Comparison of ENCODE assay signal across 8 mouse cellular contexts in the genomic region with DNA sequence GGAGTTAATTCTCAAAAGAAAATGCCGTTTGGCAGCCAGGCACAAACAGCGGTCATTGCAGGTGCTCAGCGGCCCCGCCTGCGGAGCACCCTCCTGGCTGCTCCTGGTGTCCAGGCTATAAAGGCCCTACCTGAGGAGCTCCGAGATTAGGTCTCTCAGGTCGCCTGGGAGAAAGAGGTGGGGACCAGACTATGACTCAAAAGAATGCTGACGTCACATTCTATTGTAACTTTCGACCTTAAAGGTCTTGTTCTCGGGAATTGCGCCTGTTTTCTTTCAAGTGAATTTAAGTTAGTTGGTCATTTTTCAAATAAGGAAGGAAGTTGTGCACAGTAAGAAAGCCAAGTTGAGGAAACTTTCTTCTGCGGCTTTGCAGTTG. TPM values are rescaled to one million over a fixed set of nuclear protein-coding genes. Genes with fewer than 3 reads are reported as not detected.
DNase-seq lines count a peak whose midpoint lies in the region; ATAC-seq and TF ChIP-seq lines count a peak whose summit lies in the region.

No protein-coding gene starts in this region.

- intact Hi-C loops in gastrocnemius, postnatal 14 days (cut with DNase I; ENCODE audit: low total_unique reads), result no loop called here

- peaks cover 15% of the 10 kb centered on the region for H3K4me1 ChIP-seq in kidney, postnatal 0 days (replicated peaks; ENCODE audit: insufficient read depth, low read length)
- peaks cover 10% of the 10 kb centered on the region; the same call in 1 of the 2 replicates for H3K4me1 ChIP-seq in embryonic facial prominence, embryonic 12.5 days
- peaks cover 9% of the 10 kb centered on the region for H3K4me1 ChIP-seq in midbrain, embryonic 15.5 days

- H3K36me3 ChIP-seq in kidney, postnatal 0 days (ENCODE audit: insufficient read depth, low read length), result no peaks in the 10 kb centered on the region
- H3K36me3 ChIP-seq in embryonic facial prominence, embryonic 12.5 days, result no peaks in the 10 kb centered on the region
- H3K36me3 ChIP-seq in midbrain, embryonic 15.5 days (replicated peaks), result no peaks in the 10 kb centered on the region

- peak; percentile 42 for DNase-seq in kidney, postnatal 0 days (ENCODE audit: low spot score)
- DNase-seq in kidney, adult 18-20 months, result no peak
- DNase-seq in large intestine, adult 2 months (ENCODE audit: low read depth, low spot score), result peak; percentile 65
- DNase-seq in cerebellum, adult 9-10 months, result no peak
- no peak for DNase-seq in gastrocnemius, postnatal 14 days
- DNase-seq in cerebellum, postnatal 36 days, result no peak

- WGBS in kidney, postnatal 0 days, result 3% methylated on average over 12 of the region's 12 CpGs
- WGBS in embryonic facial prominence, embryonic 12.5 days, result 3% methylated on average over 12 of the region's 12 CpGs
- WGBS in large intestine, adult 2 months, result 2% methylated on average over 12 of the region's 12 CpGs
- 7% methylated on average over 12 of the region's 12 CpGs for WGBS in midbrain, embryonic 15.5 days

- peak overlapping the region; percentile 69 for H3K4me2 ChIP-seq in kidney, postnatal 0 days (ENCODE audit: low read length)
- H3K4me2 ChIP-seq in embryonic facial prominence, embryonic 12.5 days (replicated peaks), result peak overlapping the region; percentile 83
- peak overlapping the region; percentile 87 for H3K4me2 ChIP-seq in midbrain, embryonic 15.5 days

- peak overlapping the region; percentile 82 for H3K4me3 ChIP-seq in kidney, postnatal 0 days (replicated peaks; ENCODE audit: low read depth, low read length)
- peak overlapping the region; percentile 74 for H3K4me3 ChIP-seq in embryonic facial prominence, embryonic 12.5 days
- H3K4me3 ChIP-seq in midbrain, embryonic 15.5 days, result peak overlapping the region; percentile 74

- no peaks in the 10 kb centered on the region for H3K9me3 ChIP-seq in kidney, postnatal 0 days (replicated peaks; ENCODE audit: low read length)
- H3K9me3 ChIP-seq in embryonic facial prominence, embryonic 12.5 days, result no peaks in the 10 kb centered on the region
- no peaks in the 10 kb centered on the region for H3K9me3 ChIP-seq in midbrain, embryonic 15.5 days

- TF ChIP-seq CTCF in kidney, postnatal 0 days (IDR thresholded peaks at IDR 0.05; ENCODE audit: low read depth), result no peak

- 0 out of 2 replicates have a peak, but pooled peaks have one; percentile 47 for ATAC-seq in kidney, postnatal 0 days (replicated peaks; ENCODE audit: low FRiP score, low read depth)
- ATAC-seq in embryonic facial prominence, embryonic 12.5 days (ENCODE audit: insufficient number of reproducible peaks, insufficient read depth, low FRiP score, low TSS enrichment), result no peak; the same call in 1 of the 2 replicates
- peak; percentile 54 for ATAC-seq in midbrain, embryonic 15.5 days (replicated peaks)

- H3K9ac ChIP-seq in kidney, postnatal 0 days (ENCODE audit: low read depth, low read length), result peak overlapping the region; percentile 70
- H3K9ac ChIP-seq in embryonic facial prominence, embryonic 12.5 days, result peak overlapping the region; percentile 77
- peak overlapping the region; percentile 78 for H3K9ac ChIP-seq in midbrain, embryonic 15.5 days

- H3K27me3 ChIP-seq in kidney, postnatal 0 days (ENCODE audit: insufficient read depth, low read length), result no peaks in the 10 kb centered on the region
- H3K27me3 ChIP-seq in embryonic facial prominence, embryonic 12.5 days, result no peaks in the 10 kb centered on the region
- H3K27me3 ChIP-seq in midbrain, embryonic 15.5 days (replicated peaks), result no peaks in the 10 kb centered on the region

- peak overlapping the region; percentile 74 for H3K27ac ChIP-seq in kidney, postnatal 0 days
- 0 out of 2 replicates have a peak overlapping the region, but pooled peaks have one; percentile 52 for H3K27ac ChIP-seq in embryonic facial prominence, embryonic 12.5 days
- no peak overlapping the region for H3K27ac ChIP-seq in midbrain, embryonic 15.5 days

RNA-seq across cellular contexts. Expression of gene Tes, which starts 0.8 kb away (rescaled TPM):
- 70.8 and 75.1 TPM in 2 replicates for polyA plus RNA-seq in kidney, postnatal 0 days (2015; fragmentation: Nextera tagmentation; extraction: Ambion mirVana)
- polyA plus RNA-seq in embryonic facial prominence, embryonic 12.5 days (2016; fragmentation: Nextera tagmentation; extraction: Ambion mirVana), result 102 and 111 TPM in 2 replicates
- 78.0 and 94.3 TPM in 2 replicates for polyA plus RNA-seq in large intestine, adult 2 months (2012; rRNA removed)
- polyA plus RNA-seq in midbrain, embryonic 15.5 days (2015; fragmentation: Nextera tagmentation; extraction: Ambion mirVana), result 29.9 and 32.0 TPM in 2 replicates
- 1 to 10 TPM; 2.7 to 2.8 TPM for total RNA-seq in gastrocnemius, postnatal 14 days (2021)

Comparison
In these comparisons a context has a peak if more than half of its experiments do, and no peak if none do; other contexts are left out.
1. DNase-seq: peak in kidney, postnatal 0 days (single experiment) and large intestine, adult 2 months (single experiment); none in kidney, adult 18-20 months (single experiment), cerebellum, adult 9-10 months (single experiment), gastrocnemius, postnatal 14 days (single experiment) and cerebellum, postnatal 36 days (0 of 2).
2. Peak in every context shown above with its lines, with median percentiles within 50 percentile points of each other: H3K4me2 ChIP-seq, H3K4me3 ChIP-seq and H3K9ac ChIP-seq.